Mouse (Mus musculus): Measurements from ENCODE around the gene Slc30a10.

Slc30a10 gene

DNA sequence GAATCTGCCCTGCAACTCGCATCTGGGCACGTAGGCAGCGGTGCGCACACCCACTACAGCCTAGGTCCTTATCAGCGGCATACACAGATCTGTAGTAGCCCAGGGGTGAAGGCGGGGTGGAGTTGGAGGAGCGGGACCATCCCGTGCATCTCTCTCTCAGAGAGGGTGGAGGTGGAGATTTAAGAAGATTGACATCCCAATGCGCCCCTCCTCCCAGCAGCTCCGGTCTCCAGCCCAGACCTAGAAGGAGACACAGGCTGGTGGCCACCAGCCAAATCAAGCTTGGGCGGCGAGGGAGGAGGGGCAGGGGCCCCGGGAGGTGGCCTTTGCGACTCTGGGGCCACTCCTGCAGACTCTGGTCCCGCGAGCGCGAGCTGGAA, at the start of gene Slc30a10:
Slc30a10 (plus strand) TSS at position 274 of the 380 bp plus-strand sequence.
- DNase-seq (ENCODE audit: low read depth): no peak

DNA sequence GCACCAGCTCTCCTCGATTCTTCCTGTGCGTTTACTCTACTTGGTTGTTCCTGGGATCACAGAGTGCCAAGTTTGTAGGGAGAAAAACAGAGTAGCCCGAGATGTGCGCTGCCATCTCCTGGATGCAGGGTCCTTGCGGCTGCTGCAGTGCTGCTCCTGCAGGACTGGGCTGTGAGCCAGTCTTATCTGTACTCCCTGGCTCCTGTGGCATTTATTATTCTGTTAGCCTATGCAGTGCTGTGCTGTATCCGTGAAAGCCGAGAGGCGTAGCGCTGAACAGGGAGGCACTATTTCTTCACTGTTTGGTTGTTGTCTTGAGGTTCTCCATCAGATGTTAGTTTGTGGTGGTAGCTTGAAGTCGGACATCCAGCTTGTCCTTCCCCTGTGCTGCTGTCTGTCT, 48.7 kb upstream of the Slc30a10 start:
- no peak for DNase-seq (ENCODE audit: low read depth)

DNA sequence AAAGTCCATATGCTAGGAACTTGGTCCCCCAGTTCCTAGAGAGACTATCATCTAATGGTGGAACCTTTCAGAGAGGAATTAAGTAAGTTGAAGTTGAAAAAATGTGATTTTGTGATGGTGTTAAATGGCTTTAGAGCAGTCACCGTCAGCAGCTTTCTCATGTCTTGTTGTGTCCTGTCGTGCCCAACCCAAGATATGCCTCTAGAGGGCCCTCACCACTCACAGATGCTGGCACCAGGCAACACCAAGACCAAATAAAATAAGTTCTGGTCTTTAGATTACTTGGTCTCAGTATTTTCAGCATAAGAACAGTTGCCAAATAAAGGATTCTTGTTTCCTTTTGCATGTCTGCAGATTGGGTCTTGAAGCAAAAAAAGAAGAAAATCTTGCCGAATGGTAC, 44.8 kb upstream of the Slc30a10 start:
- DNase-seq (ENCODE audit: low read depth): no peak

DNA sequence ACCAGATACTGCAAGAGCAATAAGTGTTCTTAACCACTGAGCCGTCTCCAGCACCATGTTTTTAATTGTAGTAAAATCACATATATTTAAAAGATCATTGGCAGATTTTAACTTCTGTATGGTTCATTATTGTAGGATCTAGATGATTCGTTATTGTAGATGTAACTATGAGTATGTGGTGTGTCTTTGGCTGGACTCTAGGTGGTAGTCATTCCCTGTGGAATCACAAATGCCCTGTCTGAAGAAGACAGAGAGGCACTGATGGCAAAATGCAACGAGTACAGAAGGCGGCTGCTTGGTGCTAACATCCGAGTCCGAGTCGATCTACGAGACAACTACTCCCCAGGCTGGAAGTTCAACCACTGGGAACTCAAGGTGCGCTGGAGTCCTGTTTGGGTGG, 36.6 kb upstream of the Slc30a10 start:
- DNase-seq (ENCODE audit: low read depth): no peak

DNA sequence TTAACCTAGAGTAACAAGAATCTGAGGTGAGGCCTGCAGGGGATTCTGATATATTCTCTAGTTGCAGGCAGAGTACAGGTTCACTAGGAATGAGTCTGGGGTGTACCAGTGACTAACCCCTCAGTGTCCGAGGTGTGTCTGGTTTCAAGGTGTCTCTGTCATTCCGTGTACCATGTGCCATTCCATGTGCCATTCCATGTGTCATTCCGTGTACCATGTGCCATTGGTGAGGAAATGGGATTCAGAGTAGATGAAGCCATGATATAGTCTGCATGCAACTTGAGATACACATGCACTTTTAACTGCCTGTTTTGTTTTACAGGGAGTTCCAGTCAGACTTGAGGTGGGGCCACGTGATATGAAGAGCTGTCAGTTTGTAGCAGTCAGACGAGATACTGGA, 34.8 kb upstream of the Slc30a10 start:
- DNase-seq (ENCODE audit: low read depth): no peak

DNA sequence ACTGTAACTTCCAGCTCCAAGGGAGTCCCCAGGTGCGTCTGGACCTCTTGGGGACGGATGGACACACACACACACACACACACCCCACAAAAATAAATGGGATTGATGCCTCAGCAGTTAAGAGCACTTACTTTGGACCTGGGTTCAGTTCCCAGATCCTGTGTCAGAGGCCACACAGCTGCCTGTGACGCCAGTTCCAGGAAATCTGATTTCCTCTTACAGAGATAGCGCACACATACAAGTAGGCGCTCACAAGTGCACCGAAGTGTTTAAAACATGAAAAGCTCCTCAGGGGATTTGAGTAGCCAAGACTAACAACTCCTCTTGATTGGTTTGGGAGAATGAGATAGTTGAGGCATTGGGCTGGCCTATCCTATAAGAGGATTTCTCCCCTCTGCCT, 33.9 kb upstream of the Slc30a10 start:
- no peak for DNase-seq (ENCODE audit: low read depth)

DNA sequence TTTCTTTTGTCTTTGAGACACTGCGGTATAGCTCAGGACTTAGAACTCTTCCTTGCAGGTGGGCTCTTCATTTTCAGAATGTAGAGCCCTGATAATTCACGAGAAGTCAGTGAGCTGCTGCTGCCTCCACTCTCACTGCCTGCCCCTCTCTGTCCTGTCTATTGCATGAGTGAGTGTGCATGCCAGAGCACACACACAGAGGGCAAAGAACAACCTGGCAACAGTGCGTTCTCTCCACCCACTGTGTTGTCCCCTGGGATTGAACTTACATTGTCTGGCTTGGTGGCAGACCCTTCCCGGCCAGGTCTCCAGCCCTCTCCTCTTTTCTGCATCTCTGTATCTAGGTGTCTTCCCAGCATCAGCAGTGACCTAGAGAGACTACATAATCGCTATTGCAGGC, 28.1 kb upstream of the Slc30a10 start:
- no peak for DNase-seq (ENCODE audit: low read depth)

DNA sequence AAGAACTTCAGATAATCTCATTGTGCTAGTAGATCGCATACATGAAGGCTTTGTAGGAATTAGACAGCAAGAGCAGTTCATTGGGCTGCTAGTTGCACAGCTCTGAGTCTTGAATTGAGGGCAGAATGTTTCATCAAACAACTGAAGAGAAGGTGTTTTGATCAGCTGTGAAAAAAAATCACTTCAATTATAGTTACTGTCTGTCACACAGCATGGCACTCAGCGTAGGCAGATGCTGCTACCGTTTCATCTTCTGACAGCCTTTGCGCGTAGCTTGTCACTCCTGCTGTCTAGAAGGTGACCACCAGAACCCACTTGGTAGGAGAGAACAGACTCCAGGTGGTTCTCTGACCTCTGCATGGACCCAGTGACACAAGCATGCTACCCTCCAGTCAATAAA, 24.2 kb upstream of the Slc30a10 start:
- no peak for DNase-seq (ENCODE audit: low read depth)

DNA sequence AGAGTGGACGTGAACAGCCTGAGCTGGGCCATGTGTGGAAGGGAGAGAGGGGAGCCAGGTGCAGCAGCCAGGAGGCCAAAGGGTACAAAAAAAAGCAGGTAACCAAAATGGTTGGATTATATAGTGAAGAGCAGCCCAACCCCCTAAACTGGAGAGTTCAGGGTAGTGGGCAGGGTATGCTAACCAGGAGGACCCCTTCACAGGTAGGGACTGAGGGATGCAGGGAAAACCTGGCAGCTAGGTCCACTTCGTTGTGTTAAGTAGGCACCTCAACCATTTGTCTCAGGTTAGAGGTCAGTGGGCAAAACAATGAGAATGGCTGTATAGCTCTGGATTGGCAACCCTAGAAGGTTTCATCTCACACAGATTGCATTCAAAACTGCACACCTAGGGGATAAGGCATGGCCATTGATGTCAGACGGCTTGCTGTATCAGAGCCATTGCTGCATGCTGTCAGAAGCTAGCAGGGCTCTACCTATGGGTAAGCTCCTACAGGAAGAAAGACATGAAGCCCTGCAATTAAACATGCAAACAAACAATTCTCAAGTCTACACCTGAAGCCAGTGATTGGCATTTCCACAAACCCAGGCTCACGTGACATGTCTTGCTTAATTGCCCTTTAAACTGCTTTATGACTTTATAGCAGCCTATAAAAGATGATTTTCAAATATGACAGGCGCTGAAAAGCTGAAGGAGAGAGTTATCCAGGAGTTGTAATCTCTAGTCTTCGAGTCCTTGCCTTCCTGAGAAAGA, 23.2 kb upstream of the Slc30a10 start:
- DNase-seq (ENCODE audit: low read depth): no peak

DNA sequence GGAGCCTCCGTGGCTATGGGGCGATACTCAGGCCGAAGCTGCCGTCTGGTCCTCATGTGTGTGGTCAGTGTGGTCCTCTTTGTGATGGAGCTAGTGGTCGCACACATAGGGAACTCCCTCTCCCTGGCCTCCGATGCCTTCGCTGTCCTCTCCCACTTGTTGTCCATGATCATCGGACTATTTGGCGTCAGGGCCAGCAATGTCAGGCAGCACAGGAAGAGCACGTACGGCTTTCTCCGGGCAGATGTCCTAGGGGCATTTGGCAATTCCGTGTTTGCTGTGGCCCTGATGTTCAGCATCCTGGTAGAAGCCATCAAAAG, 22.7 kb upstream of the Slc30a10 start:
- no peak for DNase-seq (ENCODE audit: low read depth)

DNA sequence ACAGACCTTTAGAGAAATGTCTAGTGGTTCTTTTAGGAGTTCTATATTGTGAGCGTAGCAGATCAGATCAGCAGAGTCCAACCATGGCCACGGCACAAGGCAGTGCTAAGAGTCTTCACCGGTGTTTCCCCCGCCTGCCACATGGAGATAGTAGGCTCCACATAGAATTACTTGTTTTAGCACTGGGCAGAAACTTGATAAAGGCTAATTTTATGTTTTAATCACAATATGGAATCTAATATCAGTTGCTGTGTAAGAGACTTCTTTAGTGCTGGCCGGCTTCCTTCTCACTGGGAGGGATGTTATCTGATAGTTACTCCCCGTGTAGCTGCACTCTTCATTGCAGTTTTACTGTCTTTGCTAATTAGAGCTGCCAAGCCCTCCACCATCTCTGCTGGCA, 21.5 kb upstream of the Slc30a10 start:
- no peak for DNase-seq (ENCODE audit: low read depth)

DNA sequence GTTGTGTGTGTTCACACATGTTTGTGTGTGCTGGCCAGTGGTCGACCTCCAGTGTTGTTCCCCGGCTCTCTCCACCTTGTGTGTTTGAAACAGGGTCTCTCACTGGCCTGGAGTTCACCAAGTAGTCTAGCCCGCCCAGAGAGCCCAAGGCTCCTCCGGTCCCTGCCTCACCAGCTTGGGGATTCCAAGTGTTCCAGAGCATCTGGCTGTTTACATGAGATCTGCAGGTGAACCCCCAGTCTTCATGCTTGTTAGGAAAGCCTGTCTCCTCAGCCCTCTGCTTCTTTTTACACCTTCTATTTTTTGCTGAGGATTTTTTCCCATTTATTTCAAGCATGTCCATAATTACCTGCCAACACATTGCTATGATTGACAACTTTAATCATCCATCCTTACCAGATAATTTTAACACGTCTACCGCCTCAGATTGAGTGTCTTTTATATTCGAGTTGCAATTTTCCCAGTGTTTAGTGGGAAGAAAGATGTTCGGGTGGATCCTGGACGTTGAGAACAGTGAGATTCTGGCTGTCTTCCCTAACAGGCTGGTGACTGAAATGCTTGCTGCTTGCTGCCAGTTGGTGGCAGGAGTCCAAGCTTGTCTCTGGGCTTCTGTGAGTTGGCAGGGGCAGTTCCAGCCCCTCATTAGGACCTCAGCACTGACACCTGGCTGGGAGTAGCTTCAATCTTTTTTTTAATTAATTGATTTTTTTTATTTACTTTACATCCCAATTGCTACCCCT, 15.6 kb upstream of the Slc30a10 start:
- no peak for DNase-seq (ENCODE audit: low read depth)

DNA sequence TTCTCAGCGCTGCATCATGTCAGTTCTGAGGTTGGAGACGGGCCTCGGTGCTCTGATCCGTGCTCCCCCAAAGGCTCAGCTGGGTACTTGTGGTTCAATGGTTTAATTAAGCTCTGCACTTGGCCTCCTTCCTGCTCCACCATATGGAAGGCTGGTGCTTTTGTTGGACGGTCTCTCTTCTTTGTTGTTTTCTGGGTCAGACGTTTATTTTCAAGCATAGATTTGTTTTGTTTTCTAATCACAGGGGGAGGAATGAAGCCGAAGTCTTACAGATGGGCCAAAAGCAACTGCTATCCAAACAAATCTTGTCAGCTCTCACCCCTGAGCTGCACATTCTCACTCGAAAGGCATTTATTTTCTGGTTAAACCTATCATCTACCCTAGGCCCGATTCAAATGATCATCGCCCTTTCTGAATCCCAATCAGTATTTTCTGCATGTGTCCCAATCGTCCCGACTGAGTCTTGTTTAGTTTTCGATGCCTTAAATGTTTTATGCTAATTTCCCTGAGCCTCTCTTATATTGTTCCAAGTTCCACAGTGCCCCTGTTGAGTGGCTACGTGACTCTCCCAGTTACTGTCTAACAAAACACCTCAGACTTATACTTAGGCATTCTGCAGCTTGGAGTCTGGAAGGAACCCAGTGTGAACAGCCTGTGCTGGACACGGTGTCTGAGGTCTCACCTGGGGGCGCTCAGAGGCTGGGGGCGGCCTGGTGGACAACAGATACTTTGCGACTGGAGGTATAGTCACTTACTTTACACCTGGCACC, 12.8 kb upstream of the Slc30a10 start:
- DNase-seq (ENCODE audit: low read depth): peak; percentile 2

DNA sequence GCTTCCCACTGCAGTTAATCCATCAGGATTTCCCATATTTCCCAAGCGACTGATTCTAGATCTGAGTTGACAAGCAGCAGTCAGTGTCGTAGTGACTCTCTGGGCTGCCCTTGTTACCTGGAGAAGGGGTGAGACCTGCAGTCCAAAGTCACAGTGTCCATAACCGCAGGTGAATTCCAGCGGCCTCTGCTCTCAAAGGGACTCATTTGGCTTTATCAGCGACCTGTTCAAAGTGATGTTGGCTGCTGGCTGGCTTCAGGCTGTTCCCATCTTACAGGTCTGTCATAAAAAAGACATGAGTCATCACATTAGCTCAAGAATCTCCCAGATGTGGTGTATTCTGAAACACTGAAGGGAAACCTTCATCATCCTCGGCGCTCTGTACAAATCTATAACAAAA, 5.7 kb upstream of the Slc30a10 start:
- DNase-seq (ENCODE audit: low read depth): no peak

DNA sequence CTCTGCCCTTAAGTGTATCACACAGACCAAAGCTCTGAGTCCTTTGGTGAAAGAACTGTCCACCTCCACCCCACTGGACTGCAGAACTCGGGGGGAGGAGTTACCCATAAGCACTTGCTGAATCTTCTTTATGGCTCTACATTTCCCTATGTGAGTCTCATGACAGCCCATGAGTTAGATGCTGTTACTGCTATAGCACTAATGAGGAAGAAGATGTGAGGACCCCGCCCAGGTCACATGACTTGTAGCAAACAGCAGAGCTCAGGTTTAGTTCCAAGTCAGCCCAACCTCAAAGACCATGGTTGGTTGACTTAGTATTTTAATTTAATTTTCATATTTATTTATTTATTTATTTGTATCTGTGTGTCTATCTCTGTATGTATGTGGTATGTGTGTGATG, 4.9 kb upstream of the Slc30a10 start:
- no peak for DNase-seq (ENCODE audit: low read depth)

DNA sequence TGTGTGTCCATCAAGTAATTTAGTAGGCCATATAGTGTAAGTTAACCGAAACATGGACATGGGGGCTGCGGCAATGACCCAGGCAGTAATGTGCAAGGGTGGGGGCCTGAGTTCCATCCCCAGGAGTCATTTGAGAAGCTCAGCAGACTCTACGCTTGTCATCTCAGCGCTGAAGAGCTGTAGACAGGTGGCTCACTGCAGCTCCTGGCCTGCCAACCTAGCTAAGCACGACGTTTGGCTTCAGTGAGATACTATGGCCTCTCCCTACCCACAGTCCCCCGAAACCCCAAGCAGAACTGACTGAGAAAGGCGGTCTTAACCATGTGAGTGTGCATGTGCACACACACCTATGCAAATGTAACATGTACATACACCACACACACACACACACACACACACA, 3.6 kb upstream of the Slc30a10 start:
- DNase-seq (ENCODE audit: low read depth): no peak

DNA sequence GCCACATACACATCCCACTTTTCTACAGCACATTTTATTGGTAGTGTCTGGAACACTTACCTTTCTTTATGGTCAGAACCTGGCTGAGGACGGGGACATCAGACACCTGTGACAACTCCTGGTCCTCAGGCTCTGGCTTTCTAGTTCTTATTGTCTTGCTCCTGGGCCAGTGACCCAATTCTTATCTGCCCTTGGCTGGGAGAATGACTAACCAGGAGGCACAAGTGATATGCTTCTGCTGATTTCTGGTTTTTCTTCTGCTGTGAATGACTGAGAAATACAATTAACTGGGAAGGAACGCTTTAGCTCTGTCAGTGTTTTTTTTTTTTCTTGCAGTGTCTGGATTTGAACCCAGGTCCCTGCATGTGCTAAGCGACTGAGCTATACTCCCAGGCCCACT, 3.2 kb upstream of the Slc30a10 start:
- DNase-seq (ENCODE audit: low read depth): no peak

DNA sequence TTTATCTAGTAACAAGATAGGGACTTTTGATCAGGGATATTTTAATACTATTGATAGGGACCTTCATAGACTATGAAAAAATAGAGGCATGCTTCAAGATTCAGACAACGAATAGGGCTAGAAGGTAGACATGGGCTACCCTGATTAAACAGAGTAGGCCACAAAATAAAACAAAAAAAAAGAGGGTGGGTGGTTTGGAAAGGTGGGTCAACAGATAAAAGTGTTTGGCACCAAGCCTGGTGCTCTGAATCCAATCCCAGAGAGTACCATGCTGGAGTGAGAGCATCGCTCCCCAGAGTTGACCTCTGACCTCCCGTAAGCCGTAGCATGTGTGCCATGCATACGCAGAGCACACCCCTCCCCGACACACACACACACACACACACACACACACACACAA, 2.2 kb upstream of the Slc30a10 start:
- DNase-seq (ENCODE audit: low read depth): no peak

DNA sequence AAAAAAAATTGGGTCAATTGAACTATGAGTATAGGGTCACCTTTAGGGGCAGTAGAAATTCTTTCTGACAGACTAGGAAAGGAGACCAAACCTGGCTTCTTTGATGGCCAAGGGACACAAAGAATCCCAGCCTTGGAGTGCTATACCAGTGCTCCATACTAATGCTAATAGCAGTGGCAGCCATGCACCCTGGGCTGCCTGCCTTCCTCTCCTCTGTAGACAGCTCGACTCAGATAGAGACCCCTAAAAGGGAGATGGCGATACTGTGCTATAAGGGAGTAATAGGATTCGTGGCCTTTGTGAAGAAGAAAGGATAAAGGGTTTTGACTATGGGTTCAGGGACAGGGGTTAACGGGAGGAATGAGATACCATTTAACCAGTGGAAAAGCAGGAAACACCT, 504 bp upstream of the Slc30a10 start:
- DNase-seq (ENCODE audit: low read depth): no peak

DNA sequence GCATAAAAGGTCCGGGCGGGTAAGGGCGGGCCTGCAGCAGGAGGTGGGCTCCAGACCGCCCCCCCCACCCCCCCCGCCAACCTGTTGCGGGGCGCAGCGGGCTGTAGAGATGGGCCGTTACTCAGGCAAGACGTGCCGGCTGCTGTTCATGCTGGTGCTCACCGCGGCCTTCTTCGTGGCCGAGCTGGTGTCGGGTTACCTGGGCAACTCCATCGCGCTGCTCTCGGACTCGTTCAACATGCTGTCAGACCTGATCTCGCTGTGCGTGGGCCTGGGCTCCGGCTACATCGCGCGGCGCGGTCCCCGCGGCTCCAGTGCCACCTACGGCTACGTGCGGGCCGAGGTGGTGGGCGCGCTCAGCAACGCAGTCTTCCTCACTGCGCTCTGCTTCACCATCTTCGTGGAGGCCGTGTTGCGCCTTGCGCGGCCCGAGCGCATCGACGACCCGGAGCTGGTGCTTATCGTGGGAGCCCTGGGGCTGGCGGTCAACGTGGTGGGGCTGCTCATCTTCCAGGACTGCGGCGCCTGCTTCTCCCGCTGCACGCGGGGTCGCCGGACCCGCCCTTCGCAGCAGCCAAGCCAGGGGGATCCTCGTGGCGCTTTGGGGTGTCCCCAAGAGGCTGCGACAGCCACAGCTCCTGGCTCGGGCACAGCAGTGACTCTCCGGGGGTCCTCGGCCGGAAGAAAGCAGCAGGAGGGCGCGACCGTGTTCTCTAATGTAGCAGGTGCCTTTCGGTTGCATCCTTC, 480 bp downstream of the Slc30a10 start:
- no peak for DNase-seq (ENCODE audit: low read depth)

DNA sequence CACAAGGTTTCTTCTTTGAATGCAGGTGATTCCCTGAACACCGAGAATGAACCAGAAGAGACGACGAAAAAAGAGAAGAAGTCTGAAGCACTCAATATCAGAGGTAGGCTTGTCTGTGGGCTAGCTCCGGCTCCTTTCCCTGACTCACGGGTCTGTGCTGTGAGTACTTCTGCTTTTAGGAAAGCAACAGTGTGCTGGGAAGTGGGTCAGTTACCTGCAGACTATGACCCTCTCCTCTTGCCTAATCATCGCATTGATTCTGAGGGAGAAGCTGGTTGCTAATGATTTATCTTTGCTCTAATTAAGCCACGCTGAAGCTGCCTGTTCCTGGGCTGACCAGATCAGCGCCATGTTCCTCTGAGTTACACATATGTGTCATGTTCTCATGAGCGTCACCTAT, 1.7 kb downstream of the Slc30a10 start:
- DNase-seq (ENCODE audit: low read depth): no peak

DNA sequence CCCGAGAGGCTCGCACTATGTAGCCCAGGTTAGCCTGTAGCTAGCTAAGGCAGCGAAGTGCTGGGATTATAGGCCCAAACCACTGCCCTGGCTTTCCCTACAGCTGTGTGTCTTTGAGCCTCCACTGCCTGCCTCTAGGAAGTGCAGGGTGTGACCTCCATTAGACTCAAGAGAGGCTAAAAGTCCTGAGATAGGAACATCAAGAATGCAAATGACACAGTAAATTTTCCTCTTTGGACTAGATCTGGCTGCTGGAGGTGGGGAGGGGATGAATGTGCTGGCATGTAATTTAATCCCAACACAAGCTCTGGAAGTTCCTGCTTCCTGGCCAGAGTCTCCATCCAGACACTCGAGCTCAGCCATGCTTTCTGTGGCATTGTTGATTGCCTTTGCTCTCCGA, 5.4 kb downstream of the Slc30a10 start:
- DNase-seq (ENCODE audit: low read depth): no peak

DNA sequence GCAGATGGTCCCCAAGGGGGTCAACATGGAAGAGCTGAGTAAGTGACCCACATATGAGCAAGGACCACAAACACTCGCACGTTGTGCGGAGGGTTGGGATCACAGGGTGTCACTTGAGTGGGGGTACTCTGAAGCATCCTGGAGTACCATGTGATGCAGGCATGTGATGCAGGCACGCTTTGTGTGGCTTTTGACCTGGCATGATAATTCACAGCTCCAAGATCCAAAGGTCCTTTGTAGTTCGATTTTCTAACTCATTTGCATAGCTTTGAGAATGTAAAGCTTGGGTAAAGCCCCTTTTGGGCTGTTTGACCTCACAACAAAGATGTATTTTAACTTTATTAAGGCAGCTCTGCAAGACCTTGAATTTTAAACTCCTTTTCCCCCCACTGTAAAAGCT, 8.2 kb downstream of the Slc30a10 start:
- DNase-seq (ENCODE audit: low read depth): no peak

All from fibroblast of lung, adult 2 months (primary cell).